Mouse (Mus musculus): Measurements from ENCODE around the gene Pou3f1.

The Pou3f1 gene

DNA sequence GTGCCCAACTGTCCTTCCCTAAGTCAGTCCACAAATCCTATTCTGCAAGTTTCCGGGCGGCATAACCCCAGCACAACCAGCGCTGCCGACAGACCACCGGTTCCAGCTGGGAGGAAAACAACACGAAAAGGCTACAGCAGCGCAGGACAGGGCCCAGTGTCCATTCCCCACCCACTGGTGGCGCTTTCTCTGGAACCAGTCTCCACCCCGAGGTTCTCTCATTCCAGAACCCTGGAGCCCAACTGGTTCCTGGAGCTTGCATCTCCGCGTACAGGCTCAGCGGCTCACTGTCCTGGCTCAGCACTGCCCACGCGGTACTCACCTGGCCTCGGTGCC, at the start of gene Pou3f1:
Gene Pou3f1, plus strand, starts transcription at position 290 of the 336 bp plus-strand sequence.
- no peak for DNase-seq (ENCODE audit: low spot score in 2 of 2)

DNA sequence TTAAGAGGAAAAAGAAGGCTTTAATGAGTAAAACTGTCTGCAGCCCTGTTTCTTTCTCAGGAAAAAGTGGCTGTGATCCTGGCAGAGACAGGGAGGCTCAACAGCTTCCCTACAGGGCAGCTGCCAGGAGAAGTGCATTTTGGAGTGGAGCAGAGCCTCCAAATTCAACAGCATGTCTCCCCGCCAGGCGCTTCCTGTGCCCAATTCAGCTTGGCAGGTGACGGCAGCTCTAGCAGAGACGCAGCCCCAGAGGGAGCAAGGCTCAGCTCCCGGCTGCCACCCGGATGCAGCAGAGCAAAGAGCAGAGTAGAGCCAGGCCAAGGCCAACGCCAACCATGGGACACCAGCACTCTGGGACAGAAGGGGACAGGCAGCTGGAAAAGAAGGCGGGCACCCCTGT, 49.4 kb upstream of the Pou3f1 start:
- DNase-seq (ENCODE audit: low spot score in 2 of 2), result peak in 1 of 2 experiments; percentile 10

DNA sequence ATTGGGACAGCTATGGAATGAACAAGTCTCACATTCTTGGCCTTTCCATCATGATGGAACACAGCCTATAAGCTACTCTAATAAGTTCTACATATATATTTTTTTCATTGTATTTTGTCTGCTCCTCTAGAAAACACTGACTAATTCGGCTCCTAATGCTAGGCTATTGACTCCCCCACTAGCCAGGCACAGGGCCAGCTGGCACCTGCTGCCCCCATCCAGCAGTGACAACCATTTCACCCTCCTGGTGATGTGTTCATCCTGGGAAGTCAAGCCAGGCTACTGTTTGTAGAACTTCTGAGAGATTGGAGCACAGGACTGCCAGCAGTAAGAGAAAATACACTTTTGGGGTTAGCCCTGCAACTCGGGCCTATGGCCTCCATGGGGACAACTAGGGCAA, 46.5 kb upstream of the Pou3f1 start:
- no peak for DNase-seq (ENCODE audit: low spot score in 2 of 2)

DNA sequence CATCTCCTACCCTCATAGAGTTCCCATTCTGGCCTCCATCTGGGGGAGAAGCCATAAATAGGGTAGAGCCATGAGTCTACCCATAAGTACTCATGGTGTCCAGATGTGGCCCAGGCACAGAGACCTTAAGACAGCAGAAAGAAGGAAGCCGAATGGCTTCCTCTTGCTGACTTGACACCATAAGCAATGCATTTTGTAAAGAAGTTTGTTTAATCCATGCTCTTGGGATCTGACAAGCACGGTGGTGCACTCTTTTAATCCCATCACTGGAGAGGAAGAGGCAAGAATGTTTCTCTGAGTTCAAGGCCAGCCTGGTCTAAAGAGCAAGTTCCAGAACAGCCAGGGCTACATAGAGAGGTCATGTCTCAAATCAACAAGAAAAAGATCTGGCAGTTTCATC, 45.9 kb upstream of the Pou3f1 start, which contains the start of gene 3100002H09Rik:
Gene 3100002H09Rik, minus strand, starts transcription at position 101 of the 400 bp plus-strand sequence.
- DNase-seq (ENCODE audit: low spot score in 2 of 2), result no peak

DNA sequence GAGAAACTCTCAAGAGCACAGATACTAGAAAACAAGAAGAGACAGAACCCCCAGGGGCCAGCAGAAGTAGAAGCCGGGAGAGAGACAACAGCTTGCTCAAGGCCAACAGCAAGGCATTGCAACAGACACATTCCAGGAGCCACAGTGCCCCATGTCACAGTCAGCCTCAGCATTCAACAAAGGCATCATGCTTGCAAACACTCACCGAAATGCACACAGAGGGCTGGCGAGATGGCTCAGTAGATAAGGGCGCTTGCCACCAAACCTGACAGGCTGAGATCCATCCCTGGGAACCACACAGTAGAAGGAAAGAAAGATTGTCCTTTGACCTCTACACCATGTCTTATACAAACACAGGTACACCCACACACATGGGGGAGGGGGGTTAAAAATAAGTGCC, 44.8 kb upstream of the Pou3f1 start:
- no peak for DNase-seq (ENCODE audit: low spot score in 2 of 2)

DNA sequence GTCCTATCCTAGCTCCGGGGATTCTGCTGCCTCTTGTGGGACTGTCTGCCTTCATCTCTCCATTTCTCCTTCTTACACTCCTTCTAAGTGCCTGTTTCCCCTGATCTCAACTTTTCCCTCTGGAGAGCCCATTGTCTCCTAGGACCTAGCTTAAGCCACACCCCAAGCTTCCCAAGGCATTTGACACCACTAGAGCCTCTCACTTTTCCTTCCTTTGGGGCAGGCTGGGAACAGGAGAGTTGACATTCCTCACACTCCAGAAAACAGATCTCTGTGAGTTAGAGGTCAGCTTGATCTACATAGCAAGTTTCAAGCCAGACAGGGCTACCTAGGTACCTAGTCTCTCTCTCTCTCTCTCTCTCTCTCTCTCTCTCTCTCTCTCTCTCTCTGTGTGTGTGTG, 42.4 kb upstream of the Pou3f1 start:
- no peak for DNase-seq (ENCODE audit: low spot score in 2 of 2)

DNA sequence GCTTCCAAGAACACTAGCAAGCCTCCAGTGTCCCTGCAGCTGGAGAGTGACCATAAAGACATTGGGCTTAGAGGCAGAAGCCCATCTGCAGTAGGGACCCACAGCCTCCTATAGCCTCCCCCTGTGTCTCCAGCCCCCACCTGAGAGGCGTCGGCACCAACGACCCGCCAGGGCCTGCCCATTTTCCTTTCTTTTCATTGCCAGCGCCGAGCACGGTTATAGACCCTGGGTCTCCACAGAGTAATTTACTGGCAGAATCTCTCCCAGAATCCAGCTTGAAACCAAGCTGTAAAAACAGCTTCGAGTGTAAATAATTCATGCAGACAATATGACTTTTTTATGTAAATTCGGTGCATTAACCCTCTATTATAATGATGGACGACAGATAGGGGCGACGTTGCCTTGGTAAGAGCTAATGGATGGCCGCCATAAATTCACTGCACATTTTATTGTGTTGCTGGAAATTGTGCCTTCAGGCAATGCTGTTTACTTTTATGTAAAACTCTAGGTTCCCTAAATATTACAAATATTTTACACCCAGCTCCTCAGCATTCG, 41.1 kb upstream of the Pou3f1 start:
- no peak for DNase-seq (ENCODE audit: low spot score in 2 of 2)

DNA sequence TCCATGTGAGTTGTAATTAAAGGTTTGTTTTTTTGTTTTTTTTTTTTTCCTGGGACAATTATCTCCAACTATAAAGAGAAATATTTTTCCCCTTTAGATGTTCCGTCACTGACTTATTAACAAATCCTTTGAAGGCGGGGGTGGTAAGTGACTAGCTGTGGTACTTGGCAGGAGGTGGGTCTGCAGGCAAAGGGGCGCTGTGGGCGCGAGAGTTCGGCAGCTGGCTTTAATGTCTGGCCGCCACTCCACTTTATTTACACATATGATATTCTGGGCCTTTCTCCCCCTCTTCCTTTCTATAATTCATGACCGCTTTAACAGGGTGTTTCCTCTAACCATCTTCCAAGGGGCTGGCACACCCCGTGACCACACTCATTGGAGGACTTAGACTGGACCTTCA, 40.6 kb upstream of the Pou3f1 start:
- DNase-seq (ENCODE audit: low spot score in 2 of 2), result no peak

DNA sequence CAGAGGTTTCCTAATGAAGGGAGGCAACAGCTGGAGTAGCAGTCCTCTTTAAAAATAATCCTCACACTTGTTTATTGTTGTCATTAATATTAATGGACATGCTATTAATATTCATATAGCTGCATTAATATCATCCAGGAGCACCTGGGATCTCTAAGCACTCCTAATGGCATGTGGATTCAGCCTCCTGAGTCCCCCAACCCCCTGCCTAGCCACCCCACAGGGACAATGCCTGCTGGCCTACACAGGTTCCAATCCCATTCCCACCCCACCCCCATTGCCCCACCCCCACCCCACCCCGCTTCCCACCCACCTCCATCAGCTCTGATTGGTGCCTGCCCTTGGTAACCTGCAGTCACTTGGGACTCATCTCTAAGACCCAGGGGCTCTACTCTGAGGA, 40.0 kb upstream of the Pou3f1 start:
- DNase-seq (ENCODE audit: low spot score in 2 of 2), result no peak

DNA sequence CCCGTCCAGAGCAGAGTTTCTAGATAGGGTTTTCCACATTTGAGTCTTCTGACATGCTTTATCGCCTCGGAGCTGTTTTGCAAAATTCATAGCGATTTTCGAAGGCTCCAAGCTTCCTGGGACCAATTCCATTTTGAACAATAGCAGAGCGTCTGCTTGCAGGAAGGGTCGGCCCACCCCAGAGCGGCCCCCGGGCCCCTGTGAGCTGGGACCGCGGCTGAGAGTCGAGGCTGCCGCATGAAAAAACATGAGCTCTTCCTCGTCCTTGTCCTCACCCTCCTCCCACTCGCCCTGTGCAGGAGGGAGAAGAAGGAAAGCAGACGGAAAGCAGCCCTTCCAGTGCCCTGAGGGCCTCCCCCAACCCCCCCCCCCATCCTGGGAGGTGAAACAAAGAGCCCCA, 38.0 kb upstream of the Pou3f1 start:
- no peak for DNase-seq (ENCODE audit: low spot score in 2 of 2)

DNA sequence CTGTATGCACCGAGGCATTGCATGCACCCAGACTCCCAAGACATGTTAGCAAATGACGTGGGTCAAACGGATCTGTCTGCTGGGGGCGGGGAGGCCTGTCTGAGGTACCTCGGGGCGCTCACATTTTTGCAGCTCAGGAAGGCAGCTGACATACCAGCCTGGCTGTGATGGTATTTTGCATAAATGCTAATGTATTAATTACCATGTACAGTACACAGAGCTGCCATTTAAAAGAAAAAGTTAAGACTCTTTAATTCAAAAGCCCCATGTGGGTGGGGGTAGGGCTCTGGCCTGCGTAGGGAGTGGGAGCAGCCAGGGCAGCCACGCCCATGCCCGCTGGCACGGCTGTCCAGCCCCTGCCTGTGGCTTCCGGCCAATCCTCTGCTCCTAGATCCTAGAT, 35.2 kb upstream of the Pou3f1 start:
- DNase-seq (ENCODE audit: low spot score in 2 of 2), result no peak

DNA sequence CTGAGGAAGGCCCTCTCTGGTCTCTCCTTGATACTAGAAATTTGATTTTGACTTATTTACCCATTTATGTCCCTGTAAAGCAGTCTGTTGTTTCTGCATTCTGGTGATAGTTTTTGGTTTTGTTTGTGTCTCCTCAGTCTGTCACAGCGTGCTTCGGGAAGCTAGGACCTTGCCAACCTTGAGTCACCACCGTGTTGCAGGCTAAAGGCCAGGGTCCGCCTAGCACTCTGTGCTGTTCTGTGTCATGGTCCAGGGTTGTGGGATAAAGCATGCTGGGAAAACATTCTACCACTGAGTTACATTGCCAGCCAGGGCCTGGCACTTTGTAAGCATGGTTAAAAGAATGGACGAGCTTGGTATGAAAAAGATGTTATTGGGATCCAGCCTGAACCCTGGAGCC, 34.0 kb upstream of the Pou3f1 start:
- no peak for DNase-seq (ENCODE audit: low spot score in 2 of 2)

DNA sequence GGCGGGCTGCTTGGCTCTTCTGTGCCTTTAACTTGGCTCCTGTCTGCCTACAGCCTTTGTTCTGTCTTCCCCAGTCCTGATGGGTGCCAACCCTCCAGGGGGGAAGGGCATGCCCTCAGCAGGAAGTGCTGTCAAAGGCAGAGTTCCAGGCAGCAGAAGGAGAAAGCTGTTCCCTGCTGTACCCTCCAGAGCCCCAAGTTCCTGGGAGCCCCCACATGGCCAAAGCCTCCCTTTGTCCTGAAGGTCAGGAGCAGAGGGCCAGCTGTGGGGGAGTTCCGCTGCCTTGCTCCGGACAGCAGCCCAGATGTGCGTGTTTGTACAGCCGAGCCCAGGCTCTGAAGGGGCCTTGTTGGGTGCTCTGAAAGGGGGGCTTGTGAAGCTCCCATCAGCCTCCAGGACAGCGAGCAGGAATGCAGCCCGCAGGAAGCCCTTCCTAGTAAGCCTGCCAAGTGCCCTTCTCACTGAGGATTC, 32.5 kb upstream of the Pou3f1 start:
- no peak for DNase-seq (ENCODE audit: low spot score in 2 of 2)

DNA sequence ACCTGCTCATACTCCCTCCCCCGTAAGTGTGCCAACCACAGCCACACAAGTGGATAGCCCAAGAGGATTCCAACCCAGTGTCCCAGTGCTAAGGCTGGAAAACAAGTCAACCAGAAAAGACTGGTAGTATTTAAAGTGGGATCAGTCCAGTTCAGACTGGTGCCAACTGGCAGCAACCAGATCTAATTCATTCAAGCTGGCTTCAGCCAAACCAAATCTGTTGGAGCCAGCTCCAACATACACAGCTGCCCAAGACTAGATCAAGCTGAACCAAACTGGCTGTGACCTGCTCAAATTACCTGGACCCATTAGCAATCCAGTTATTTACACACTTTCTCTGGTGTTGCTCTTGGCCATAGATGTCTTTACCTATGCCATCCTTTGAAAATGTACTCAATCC, 29.8 kb upstream of the Pou3f1 start:
- no peak for DNase-seq (ENCODE audit: low spot score in 2 of 2)

DNA sequence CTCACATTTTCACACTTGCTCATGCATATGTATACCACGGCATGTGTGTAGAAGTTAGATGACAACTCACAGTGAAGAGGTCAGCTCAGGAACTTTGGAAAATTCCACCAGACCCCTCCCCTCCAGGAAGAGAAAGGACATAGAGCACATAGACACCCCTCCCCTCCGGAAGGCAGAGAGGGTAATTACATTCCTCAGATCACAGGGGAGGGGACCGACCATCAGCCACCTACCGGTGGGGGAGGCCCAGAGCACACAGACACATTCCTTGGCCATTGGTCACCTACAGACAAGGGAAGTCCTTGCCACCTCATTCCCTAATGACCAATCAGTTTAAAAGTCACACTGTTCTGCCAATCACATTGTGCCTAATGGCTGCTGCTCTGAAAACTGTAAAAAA, 25.2 kb upstream of the Pou3f1 start:
- DNase-seq (ENCODE audit: low spot score in 2 of 2), result no peak

DNA sequence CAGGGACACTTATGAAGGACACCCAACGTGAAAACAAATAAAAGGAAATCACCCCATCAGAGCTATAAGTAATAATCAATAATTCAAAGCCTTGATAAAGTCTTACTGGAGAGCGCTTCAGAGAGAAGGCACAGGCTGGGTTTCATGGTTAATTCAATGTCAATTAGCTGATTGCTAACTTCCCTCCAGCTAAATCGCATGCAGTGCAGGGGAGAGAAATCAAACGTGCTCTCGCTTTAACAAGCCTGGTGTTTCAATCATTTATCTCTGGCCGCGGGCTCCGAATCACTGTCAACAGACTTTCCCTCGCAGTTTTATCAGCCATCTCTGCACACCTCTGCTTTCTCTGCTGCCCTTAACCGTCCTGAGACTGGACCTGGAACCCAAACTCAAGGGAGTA, 23.8 kb upstream of the Pou3f1 start:
- DNase-seq (ENCODE audit: low spot score in 2 of 2), result no peak

DNA sequence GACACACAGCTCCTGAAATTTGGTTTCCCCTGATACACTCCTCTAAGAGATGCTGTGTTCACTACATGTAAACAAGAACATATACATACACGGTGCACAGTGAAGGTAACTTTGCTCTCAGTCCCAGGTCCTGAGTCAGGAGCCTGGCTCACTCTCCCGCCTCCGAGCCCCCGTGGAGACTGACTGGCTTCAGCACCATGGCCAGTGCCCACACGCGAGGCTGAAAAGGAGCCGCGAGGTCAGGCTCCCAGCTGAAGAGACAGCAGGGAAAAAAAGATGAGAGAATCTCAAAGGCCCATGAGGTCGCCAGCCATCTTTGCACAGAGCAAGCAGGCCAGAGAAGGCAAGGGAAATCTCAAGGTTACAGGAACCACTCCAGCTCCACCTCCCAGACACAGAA, 23.3 kb upstream of the Pou3f1 start:
- DNase-seq (ENCODE audit: low spot score in 2 of 2), result peak in 1 of 2 experiments; percentile 50

DNA sequence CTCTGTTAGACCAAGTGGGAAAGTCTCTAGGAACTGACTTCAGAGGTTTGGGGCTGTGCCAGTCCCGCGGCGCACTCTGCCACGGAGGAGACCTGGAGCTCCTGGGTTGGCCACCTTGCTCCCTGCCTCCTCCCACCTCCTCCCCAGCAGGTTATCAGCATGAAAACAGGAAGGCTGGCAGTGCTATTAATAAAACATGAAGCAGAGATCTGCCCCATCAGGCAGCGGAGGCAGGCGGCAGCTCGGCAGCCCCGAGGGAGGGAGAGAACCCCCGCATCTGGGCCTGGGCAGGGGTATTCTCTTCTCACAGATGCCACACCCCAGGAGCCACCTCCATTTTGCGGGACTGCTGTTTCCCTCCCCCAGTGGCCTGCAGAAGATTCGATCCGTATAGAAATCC, 16.9 kb upstream of the Pou3f1 start:
- DNase-seq (ENCODE audit: low spot score in 2 of 2), result no peak

DNA sequence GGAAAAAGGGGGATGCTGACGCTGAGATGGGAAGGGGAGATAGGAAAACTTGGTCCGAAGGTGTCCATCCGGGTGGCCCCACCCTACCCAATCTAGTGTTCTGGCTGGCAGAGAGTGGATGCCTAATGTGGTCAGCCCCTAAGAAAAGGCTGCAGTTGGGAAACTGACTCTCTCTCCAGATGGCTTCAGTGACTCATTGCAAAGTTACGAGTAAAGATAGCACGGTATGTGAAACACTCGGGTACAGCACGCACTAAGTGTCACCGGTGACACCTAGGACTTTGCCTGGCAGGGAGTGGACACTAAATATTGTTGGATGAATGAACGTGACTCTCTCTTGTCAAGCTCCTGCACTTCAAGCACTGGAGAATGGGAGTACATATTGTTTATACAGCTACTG, 12.7 kb upstream of the Pou3f1 start:
- DNase-seq (ENCODE audit: low spot score in 2 of 2), result no peak

DNA sequence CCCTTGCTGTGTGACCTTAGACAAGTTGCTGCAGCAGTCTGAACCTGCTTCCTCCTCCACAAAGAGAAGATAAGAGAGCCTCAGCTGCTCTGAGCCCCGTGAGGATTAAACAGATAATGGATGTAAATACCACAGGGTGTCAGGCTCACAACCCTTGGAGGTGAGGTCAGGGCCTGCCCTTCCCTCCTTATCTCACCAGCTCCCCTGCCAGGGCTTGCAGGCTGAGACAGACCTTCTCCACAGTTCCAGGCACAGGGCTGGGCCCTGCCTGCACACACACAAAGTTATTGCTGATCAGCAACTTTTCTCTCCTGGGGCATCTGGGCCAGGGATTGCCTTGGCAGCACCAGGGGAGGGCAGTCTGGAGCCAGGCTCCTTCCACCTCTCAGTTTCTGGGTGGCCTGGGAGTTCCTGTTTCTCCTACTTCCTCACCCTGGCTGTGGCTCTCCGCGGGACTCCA, 11.6 kb upstream of the Pou3f1 start:
- DNase-seq (ENCODE audit: low spot score in 2 of 2), result peak in 1 of 2 experiments; percentile 21

DNA sequence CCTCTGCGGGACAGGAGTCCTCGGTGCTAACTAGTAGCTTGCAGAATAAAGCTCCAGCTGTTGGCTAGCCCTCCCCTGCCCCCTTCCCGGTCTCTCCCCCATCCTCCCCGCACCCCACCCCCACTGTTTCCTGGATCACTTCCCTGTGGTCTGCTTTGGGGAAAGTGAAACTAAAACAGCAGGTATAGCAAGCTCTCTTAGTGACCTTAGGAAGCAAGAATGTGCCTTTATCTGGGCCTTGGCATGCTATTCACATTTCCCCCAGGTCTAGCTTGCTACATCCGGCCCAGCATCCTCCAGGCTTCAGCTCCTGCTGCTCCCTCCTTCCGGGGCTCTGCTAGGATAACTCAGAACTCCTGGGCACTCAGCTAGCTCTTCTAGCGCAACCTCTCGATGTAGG, 10.0 kb upstream of the Pou3f1 start:
- DNase-seq (ENCODE audit: low spot score in 2 of 2), result no peak

DNA sequence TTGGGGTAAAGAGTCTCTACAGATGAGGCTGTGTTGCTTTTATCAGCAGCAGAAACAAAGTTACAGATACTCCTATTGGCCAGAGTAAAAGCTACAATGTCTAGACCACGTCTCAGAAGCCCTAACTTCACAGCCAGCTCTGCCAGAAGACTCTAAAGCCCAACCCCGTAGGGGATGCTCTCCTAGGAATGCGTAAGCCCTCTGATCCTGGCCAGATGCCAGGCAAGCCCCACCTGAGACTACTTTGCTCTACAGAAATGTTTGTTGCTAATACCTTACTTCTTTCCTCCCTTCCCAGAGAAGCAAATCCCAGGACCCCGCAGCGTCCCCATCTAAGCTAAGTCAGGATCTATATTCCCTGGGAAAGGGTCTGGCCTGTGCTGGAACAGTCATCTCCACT, 8.7 kb upstream of the Pou3f1 start:
- no peak for DNase-seq (ENCODE audit: low spot score in 2 of 2)

DNA sequence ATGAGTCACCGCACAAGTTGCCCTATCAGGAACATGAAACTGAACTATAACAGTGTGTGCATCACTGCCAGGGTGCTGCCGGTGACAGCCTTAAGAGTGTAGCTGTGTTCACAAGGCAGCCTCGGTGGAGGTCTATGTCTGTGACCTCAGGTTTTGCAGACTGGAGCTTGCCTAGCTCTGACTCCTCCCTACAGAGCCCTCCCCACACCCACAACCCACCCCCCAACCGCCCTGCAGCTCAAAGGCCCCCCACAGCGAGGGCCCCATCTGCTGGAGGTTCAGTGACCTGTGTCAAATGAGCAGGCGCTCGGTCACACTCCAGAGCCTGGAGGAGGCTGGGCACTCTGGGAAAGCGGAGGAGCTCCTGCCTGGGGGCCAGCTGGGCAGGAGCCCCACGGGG, 3.7 kb upstream of the Pou3f1 start:
- DNase-seq (ENCODE audit: low spot score in 2 of 2), result no peak

DNA sequence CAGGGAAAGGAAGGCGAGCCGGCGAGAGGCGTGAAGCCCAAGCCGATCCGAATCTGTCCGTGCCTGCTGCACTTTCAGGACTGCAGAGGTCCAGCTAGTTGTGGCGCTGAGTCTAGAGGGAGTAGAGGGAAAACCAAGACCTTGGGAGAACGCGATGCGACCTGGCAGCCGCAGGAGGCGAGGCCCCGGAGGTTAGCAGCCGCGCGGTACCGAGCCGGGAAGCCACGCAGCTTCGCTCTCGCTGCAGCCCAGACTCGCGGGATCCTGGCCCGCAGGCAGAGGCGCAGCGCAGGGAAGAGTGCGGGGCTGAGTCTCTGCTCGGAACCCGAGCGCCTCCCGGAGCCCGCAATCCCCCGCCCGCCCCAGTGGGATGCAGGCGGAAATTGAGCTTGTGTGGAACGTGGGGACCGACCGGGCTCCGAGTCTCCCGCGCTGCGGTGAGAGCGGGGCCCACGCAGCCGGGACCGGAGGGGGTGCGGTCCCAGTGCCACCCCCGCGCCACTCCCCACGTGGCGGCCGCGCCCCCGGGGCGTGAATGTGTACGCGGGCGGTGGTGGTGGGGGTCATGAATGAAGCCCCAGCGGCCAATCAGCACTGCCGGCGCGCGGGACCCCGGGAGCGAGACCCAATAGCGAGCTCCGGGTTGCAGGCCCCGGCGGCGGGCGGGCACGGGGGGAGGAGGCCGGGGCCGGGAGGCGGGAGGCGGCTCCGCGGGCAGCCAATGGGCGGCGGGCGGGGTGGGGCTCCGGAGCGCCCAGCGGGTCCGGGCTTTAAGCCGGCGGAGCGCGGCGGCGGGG, 445 bp downstream of the Pou3f1 start:
- DNase-seq (ENCODE audit: low spot score in 2 of 2), result peak; percentile 26 to 52
